Mouse (Mus musculus) brown adipose tissue, adult 24 weeks (tissue): ENCODE measurements around the gene Fam71f1. TPM values are rescaled to one million over a fixed set of nuclear protein-coding genes. Genes with fewer than 3 reads are reported as not detected.

Source experiments
- H3K27ac ChIP-seq: fragments of 200-500 bp; replicated peaks from 2 replicates; pipeline ENCODE4 v1.5.1; 2012; ENCODE audit warnings: low read depth, mild to moderate bottlenecking, low read length
- H3K4me1 ChIP-seq: fragments of 200-500 bp; 2 replicates; pipeline ENCODE4 v1.6.1; 2012; ENCODE audit warnings: low read length, mixed read lengths; ENCODE audit not compliant: control insufficient read depth, insufficient read depth, insufficient read length
- H3K4me3 ChIP-seq: fragments of 200-500 bp; 2 replicates; pipeline ENCODE4 v1.5.1; 2012; ENCODE audit warnings: low read depth, mild to moderate bottlenecking, low read length, moderate library complexity; ENCODE audit not compliant: insufficient read depth
- polyA plus RNA-seq: library from polyadenylated mRNA; stranded (reverse); fragments of >200 nt; gene quantifications from 2 replicates; pipeline ENCODE4 v1.2.4, GENCODE M21; 2012; ENCODE audit not compliant: missing spikeins, insufficient read depth, insufficient read length

The Fam71f1 gene
- polyA plus RNA-seq, 1 experiment = not detected

DNA sequence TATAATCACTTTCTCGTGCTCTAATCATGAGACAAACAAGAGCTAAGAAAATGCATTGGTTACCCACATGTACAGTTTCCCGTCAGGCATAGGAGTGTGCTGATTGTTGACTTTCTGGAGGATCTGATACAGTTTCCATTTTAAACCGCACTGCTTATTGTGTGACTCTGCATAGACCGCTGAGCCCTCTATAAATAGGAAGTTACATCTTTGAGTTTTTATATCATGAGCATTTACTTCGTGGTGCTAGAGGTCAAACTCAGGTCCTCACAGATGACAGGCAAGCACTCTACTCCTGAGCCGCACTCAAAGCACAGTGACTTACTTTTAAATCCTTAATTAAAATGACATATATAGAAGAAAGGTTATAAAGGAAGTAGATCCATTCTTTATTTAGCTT is 41.3 kb downstream of the Fam71f1 start:
- H3K27ac ChIP-seq = no peak overlapping the region
- no peak overlapping the region for H3K4me3 ChIP-seq
- H3K4me1 ChIP-seq = no peaks in the 10 kb centered on the region; the same call in 1 of the 2 replicates

DNA sequence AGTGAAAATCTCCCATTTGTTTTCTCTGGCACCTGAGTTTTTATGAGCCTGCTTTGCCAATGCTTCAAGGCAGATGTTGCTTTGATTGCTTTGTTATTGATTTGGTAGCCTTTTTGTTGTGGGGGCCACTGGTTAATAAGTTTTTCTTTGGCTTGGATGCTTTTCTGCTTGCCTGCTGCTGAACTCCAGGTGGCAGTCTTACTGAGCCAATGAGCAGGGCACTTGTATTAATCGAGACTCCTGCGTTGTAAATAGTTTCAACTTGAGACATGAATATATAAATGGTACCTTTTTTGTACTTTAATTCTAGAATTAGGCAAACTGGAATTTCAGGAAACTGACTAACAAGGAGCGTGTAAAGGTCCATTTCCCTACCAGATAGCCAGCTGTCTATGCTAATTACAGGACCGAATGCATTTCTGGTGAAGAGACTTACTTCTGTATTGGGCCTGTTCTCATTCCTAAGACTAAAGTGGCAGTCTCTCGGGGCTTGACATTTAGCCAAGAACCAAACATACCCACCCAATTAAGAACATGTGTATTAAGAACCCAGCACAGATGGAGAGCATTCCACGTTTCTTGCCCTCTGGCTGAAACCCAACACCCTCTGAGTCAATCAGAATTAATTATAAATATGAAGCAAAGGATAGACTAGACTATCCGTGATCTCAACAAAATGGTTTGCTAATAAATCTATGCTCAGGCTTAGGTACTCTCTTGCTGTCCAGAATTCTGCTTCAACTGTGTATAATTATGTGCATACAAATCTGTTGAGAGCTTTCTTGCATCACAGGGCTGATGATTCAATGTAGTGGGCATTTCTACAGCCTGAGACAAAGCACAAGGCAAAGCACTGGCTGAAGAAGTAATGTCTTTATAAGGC is 43.5 kb downstream of the Fam71f1 start:
- Histone ChIP-seq H3K4me1 (no peaks in the 10 kb centered on the region; the same call in 1 of the 2 replicates), H3K4me3 (no peak overlapping the region), H3K27ac (no peak overlapping the region)

DNA sequence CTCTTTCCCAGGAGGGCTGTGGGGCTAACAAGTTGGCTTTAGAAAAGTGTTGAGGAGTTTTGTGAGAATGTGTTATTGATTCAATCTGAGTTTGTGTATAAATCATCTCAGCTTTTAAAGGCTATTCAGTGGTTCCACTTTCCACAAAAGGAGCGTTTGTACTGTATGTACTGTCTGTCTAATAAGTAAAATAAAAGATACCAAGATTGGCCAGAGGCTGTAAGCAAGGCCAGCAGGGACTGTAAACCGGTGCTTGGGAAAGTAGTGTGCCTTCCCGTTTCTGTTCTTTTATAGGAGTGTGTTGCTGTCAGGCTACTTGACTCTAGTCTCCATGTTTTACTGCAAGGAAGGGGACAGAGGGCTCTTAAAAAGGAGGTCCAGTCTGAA is 44.2 kb downstream of the Fam71f1 start:
- Histone ChIP-seq H3K4me3 (no peak overlapping the region), H3K4me1 (no peaks in the 10 kb centered on the region; the same call in 1 of the 2 replicates), H3K27ac (no peak overlapping the region)

DNA sequence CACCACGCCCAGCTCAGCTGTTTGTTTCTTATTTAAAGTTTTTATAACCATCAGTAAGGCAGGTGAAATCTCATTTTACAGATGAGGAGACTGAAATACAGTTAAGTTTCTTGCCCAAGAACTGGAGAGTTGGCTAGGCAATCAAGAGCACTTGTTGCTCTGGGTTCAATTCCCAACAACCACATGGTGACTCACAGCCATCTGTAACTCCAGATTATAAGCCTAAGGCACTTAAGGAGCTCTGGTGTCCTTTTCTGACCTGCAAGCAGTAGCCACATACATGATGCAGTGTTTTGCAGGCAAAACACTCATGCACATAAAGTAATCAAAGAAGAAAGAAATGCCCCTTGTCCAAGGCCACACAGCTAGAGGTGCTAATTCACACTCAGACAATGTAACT is 46.3 kb downstream of the Fam71f1 start:
- Histone ChIP-seq H3K4me3 (no peak overlapping the region), H3K27ac (no peak overlapping the region), H3K4me1 (no peaks in the 10 kb centered on the region)

DNA sequence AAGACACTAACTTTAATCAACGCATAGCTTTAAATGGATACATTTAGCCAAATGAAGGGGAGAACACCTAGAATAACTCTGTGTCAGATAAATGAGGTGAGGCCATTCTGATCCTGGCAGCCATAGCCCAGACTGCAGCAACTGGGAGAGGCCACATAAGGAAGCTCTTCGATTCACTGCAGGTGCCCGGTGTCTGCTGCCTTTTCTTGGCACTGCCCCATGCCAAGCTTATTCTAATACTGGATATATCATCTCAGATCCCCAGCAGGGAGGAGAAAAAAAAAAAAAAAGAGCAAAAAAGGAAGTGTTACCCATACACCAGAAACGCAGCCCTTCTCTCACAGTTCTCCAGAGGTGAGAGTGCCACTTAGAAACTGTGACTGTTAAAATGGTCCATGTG is 58.4 kb downstream of the Fam71f1 start:
- Histone ChIP-seq H3K4me1 (no peaks in the 10 kb centered on the region), H3K27ac (no peak overlapping the region), H3K4me3 (no peak overlapping the region)

DNA sequence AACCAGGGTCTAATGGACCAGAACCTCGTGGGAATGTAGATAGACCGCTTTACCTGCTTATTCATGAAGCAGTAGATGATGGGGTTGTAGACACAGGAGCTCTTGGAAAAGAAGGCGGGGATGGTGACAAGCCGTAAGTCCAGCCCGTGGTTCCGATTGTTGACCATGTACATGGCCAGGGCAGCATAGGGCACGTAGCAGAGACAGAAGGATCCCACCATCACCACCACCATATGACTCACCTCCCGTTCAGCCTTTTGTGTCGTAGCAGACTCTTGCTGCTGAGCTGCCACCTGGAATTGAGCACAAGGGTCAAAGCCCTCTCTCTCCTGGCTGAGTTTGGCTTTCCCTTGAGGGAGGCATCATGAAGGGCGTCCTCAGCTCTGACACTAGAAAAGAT is 59.7 kb downstream of the Fam71f1 start:
- Histone ChIP-seq H3K4me3 (no peak overlapping the region), H3K4me1 (no peaks in the 10 kb centered on the region), H3K27ac (no peak overlapping the region)

DNA sequence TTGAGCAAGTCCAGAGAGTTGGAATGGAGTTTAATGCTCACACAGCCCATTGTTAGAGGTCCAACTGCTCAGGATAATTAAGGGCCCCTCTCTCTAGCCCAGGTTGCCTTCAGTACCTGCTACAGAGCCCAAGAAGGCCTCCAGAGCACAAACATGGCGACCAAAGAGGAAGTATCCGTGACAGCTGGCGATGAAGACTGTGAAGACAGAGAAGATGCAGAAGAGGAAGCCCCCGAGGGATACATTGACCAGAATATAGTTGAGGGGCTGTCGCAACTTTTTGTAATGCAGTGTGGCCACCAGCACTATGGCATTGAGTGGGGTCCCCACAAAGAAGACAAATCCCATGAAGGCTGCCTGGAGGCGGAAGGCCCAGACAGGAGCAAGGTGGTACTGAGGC is 61.0 kb downstream of the Fam71f1 start:
- Histone ChIP-seq H3K4me1 (no peaks in the 10 kb centered on the region), H3K27ac (no peak overlapping the region), H3K4me3 (no peak overlapping the region)

DNA sequence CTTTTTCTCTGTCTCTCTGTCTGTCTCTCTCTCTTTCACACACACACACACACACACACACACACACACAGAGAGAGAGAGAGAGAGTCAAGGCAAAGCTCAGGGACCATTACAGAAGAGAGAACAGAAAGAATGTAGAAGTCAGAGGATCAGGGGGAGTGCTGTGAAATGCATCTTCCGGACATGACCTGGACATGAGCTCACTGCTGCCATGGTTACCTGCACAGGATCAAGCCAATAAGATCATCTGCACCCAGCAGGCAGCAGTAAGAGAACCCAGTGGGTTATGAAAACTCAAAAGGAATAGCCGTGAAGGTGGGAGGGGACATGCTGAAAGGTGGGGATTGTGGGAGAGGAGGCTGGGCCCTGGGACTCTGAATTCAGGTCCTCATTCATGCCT is 63.5 kb downstream of the Fam71f1 start:
- no peak overlapping the region for H3K4me3 ChIP-seq
- no peaks in the 10 kb centered on the region for H3K4me1 ChIP-seq
- no peak overlapping the region for H3K27ac ChIP-seq

Other genes starting within 250 kb of the Fam71f1 start
- gene Rbm28, start 154.1 kb upstream of the Fam71f1 start, polyA plus RNA-seq = 29.0 and 33.8 TPM in 2 replicates
- 1.5 and 1.6 TPM in 2 replicates for gene Prrt4, start 139.6 kb upstream of the Fam71f1 start, polyA plus RNA-seq
- gene Impdh1, start 102.8 kb upstream of the Fam71f1 start, polyA plus RNA-seq = 68.7 and 105 TPM in 2 replicates
- gene Hilpda, start 46.7 kb upstream of the Fam71f1 start, polyA plus RNA-seq = 9.2 and 22.3 TPM in 2 replicates
- not detected in 2 replicates for gene Fam71f2, start 39.5 kb upstream of the Fam71f1 start, polyA plus RNA-seq
- gene Calu, start 28.9 kb downstream of the Fam71f1 start, polyA plus RNA-seq = 119 and 162 TPM in 2 replicates
- not detected in 2 replicates for gene Opn1sw, start 69.3 kb downstream of the Fam71f1 start, polyA plus RNA-seq
- 0.46 TPM in 1 of 2 replicates, not detected in the other for gene Ccdc136, start 77.2 kb downstream of the Fam71f1 start, polyA plus RNA-seq
- gene Flnc, start 114.1 kb downstream of the Fam71f1 start, polyA plus RNA-seq = 1.5 and 3.0 TPM in 2 replicates
- 252 and 255 TPM in 2 replicates for gene Atp6v1f, start 148.6 kb downstream of the Fam71f1 start, polyA plus RNA-seq
- gene Atp6v1fnb, start 152.3 kb downstream of the Fam71f1 start, polyA plus RNA-seq = not detected in 2 replicates
- gene Kcp, start 188.8 kb downstream of the Fam71f1 start, polyA plus RNA-seq = 12.6 and 26.4 TPM in 2 replicates
- 2.0 and 2.6 TPM in 2 replicates for gene Irf5, start 207.5 kb downstream of the Fam71f1 start, polyA plus RNA-seq